Mouse (Mus musculus) granulocyte monocyte progenitor cell, adult 5-6 weeks (primary cell): Measurements from ENCODE around the gene Acbd4. TPM values are rescaled to one million over a fixed set of nuclear protein-coding genes. Genes with fewer than 3 reads are reported as not detected.
A peak's percentile ranks its signal among the peaks of the same experiment; 100 is the strongest.

Experiments used
- ATAC-seq: replicated peaks from 2 replicates; pipeline ENCODE4 v1.8.0; 2016; ENCODE audit warnings: mild to moderate bottlenecking, moderate TSS enrichment, inconsistent platforms; ENCODE audit not compliant: poor library complexity, severe bottlenecking
- total RNA-seq, 2 experiments: library from RNA; stranded (forward) in 1 of 2; stranded (reverse) in 1 of 2; fragments of 200-712, 200-1000 nt in 1 of 2; fragments of >200 nt in 1 of 2; fragmentation: Nextera tagmentation in 1 of 2; gene quantifications; 2 replicates each; pipeline ENCODE4 v1.2.3; 2014 to 2017

Gene Acbd4
- total RNA-seq, 2 experiments from 2014 or later: 9.6 to 10.7 TPM

DNA sequence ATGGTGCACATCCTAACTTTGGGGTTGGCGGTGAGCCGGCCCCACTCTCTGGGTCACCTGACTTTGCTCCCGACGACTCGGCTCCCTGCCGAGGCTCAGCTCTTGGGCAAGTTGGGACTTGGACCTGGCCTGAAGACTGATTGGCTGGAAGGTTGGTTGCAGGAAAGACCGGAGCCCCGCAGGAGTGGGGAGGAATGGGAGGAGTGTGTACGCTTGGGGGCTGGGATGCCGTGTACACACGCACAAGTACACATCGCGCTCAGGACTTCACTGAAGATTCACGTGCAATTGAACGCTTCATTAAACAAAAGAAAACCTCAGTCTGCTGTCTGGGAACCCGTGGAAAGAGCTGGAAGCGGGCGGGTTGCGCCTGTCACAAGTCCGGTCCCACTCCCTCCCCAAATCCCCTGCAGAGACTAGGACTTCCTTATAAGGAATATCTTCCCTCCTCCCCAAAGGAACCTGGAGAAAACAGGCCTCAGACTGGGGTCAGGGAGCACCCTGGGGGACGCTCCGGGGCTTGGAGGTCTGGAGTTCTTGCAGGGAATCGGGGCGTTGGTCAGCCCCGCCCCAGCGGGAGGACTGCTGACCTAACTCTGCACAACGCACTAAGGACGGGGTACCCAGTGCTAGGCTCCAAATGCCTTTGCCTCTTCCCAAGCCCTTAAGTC, 10.5 kb downstream of the Acbd4 start:
- ATAC-seq: no peak

DNA sequence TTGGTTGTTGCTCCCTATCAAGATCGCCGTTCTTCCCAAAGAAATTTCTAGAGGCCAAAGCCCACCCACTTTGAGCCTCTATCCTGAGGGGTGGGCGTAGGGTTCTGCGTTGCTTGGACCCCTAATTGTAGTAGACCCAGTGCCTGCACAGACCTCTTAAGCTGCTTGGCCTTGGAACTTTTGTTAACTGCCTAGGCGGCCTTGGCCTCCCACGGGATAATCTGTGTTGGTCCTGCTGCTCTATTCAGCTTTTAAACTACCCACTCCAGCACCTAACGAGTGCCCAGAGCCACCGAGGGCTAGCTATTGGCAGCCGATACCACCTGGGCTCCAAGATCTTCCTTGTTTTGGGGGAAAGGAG, 11.1 kb downstream of the Acbd4 start:
- no peak for ATAC-seq

- ATAC-seq: no peak
Measured at GRCm38 (mm10) chr11:103113005-103113404, 11.5 kb downstream of the Acbd4 start.

DNA sequence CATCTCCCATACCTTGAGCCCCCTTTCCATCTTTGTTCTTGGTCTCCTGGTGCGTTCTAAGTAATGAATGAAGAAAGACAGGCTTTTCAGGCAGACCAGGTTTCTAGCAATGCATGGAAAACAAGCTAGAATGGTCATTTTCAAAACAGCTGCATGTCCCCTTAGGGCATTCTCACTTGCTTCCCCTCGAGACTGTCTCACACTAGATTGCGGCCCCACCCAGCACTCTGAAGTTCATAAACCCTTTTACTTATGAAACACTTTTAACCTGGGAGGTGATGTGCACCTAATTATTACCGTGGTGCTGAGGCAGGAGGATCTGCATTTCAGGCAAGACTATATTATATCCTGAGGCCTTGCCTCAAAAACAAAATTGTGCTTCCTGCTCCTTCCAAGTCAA, 12.3 kb downstream of the Acbd4 start:
- no peak for ATAC-seq

DNA sequence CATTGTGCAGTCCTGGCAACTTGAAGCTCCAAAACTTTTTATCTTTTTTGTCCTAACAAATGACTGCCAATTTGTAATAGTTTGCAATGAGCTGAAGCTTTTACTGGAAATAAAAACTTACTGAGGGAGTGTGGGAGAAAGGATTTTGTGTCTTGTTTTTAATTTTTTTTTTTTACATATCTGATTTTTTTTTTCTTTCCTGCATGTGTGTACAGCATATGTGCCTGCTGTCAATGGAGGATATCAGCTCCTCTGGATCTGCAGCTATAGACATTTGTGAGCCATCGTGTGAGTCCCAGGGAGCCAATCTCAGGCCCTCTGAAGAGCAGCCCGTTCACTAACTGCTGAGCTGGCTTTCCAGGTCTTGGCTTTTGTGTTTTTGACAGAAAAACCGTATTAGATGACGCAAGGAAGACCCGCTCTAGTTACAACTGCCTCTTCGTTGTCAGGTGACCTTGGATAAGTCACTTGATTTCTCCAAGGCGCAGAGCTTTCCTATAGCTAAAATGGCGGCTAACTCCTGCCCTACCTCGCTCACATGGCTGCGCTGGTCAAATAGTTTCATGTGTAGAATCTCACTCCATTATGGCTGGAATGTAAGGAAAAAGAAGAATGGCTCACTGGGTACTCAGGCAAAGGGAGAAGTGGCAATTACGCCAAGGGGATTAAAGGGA, 12.9 kb downstream of the Acbd4 start:
- no peak for ATAC-seq

DNA sequence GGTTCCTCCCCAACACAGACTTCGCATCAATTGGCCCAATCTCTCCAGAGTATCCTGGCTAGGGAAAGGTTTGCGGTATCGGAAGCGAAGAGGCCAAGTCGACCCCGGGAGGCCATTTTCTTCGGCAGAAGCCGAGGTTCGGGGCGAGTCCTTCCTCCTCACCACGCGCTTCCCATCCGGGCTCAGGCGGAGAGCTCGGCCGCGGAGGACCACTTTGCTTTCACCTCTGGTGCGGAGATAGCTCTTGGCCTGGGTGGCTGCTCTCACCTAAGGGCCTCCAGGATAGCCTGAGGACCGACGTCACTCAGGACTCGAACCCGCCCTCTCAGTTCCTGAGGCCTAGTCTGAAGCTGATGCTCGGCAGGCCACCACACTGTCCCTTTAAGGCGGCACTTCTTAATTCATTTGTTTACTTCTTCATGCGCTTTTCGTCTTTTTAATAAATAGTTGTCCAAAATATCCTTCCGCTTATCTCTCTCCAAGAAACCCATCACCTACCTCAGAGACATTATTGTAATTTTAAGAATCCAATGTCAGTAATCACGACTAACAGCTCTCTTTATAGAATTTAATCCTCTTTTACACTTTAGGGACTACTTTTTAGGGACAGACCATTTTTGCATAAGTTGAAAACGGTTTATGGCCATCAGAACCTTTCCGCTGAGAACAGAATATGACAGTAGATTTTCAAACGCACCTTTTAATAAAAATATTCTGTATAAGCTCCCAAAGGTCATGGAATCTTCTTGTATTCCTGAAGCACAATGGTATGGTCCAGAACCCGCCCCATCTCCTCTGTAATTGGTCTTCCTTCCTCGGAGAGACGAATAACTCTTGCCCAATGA, 13.9 kb downstream of the Acbd4 start:
- peak; percentile 38 for ATAC-seq

DNA sequence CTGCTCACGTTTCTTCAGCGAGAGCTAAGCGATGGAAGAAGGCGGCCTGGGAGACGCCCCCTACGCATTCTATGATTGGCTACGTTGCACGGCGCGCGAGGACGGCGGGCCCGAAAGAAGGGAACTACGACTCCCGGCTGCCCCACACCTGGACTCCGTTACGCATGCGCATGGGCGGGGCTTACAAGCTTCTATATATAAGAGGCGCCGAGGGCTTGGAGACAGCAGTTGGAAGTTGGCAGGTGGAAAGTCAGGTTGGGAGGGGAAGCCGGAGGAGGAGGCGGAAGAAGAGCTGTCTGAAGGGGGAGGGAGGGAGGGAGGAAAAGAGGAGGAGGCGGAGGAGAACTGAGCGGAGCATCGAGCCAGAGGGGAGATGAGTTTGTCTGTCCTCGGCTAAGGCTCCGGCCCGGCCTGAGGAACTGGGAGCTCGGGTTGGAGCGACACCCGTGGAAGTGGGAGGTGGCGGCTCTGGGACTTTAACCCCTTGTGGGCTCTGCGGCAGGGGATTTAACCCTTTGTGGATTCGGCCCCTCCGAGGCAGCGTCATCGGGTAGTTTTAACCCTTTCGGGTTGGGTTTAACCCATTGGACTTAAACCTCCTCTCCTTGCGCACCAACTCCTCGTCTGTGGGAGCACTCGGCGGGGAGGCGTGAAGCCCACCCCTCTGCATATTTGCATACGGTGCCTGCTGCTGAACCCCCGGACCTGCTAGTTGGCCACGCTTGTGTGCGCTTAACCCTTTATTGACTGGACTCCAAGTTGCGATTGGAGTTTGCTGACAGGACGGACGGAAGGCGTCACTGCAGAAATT, 14.7 kb downstream of the Acbd4 start, which contains the start of gene Hexim1:
Gene Hexim1, plus strand, starts transcription at position 224 of the 811 bp plus-strand sequence.
- ATAC-seq: peak; percentile 76

DNA sequence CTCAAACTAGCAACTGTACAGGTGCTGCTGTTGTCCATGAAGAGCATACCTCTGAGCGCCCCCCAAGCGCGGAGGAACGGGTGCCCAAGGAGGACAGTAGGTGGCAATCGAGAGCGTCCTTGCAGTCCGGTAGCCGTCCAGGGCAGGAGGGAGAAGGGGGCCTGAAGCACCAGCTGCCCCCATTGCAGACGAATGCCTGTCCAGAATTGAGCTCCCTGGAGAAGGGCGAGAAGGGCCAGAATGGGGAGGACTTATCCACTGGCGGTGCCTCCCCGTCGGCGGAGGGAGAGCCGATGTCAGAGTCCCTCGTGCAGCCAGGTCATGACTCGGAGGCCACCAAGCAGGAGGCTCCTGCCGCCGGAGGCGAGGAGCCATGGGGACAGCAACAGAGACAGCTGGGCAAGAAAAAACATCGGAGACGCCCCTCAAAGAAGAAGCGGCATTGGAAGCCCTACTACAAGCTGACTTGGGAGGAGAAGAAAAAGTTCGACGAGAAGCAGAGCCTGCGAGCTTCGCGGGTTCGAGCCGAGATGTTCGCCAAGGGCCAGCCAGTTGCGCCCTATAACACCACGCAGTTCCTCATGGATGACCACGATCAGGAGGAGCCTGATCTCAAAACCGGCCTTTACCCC, 15.6 kb downstream of the Acbd4 start:
- peak; percentile 27 for ATAC-seq

GRCm38 (mm10) chr11:103117591-103118009, 16.1 kb downstream of the Acbd4 start:
- ATAC-seq: no peak

- ATAC-seq: no peak
Measured at GRCm38 (mm10) chr11:103118866-103119265, 17.4 kb downstream of the Acbd4 start.

DNA sequence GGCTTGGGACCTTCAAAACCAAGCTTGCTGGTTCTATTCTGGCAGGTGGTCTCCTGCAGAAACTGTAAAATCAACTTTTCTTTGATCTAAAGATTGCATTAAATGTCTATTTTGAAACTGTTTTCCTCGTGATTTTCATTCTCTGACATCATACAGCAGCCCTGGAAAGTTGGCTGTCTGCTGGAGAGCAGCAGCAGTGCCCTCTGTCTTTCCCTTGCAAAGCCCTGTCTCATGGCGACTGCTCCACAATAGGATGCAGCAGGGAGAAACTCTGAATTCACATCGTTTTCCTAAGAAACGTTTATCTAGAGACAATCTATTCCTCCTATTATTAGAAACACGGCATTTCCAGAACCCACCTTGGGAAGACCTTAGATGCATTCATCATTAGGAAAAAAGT, 18.1 kb downstream of the Acbd4 start:
- no peak for ATAC-seq

DNA sequence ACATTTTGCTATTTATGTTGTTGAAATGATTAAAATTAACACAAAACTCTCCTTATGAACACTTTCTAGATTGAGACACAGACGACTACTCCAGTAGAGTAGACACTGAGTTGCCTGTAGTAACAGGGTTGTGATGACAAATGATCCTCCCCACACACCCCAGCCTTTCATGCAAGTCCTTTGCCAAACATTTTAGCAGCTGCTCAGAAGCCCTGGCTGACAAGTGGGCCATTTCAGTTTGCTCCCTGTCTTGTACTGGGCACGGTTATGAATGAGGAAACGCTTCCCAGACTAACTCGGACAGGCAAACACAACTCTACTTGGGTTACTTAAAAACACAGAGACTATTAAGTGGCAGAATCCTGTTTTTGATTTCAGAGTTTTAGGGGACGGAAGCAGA, 18.8 kb downstream of the Acbd4 start:
- ATAC-seq: no peak

GRCm38 (mm10) chr11:103131701-103132575, 30.5 kb downstream of the Acbd4 start, which contains the start of gene Hexim2:
Hexim2 (plus strand) TSS chr11:103132429.
- ATAC-seq: peak; percentile 25

- peak; percentile 88 for ATAC-seq
Measured at GRCm38 (mm10) chr11:103132576-103133455, 31.3 kb downstream of the Acbd4 start.

DNA sequence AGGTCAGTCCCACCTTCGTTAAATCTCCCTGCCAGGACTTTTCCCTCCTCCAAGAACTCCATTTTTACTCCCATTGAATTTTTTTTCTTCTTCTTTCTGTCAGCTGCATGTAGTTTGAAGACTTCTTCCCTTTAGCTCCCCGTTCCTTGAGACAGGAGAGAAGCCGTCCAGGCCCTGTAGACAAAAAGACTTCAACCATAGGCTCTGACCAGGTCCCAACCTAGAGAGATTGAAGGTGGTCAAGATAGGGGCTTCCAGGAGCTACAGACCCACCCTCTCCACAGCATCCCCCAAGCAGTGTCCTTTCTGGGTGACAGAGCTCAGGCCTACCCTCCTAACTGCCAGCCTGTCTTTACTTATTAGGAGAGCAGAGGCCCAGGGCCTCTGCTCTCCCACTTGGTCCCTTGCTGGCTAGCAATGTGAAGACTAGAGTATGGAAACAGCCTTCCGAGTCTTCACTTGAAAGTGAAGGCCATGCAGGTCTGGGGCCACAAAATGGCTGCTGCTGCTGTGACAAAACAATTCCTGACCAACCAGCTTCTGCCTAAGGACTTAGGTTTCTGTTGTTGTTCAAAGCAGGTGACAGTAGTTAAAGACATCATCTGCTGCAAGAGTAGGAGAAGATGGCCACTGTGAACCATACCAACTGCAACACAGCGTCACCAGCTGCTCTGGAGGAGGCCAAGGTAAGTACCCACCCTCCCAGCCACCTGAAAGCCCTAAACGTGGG, 32.1 kb downstream of the Acbd4 start:
- no peak for ATAC-seq

DNA sequence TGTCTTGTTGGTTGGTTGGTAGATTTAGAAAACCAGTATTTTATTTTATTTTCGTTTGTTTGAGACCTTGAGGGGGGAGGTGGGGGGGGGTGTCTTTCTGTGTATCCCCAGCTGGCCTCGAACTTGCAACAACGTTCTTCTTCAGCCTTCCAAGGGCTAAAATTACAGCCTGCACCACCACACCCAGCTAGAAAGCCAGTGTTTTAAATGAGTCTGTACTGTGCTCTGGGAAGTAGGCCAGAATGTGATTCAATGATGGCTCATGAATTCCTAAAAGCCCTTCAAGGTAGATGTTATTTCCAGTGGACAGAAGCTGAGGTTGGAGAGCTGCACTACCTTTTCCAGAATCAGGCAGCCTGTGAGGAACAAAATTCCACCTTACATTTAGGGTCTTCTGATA, 32.7 kb downstream of the Acbd4 start:
- ATAC-seq: no peak

DNA sequence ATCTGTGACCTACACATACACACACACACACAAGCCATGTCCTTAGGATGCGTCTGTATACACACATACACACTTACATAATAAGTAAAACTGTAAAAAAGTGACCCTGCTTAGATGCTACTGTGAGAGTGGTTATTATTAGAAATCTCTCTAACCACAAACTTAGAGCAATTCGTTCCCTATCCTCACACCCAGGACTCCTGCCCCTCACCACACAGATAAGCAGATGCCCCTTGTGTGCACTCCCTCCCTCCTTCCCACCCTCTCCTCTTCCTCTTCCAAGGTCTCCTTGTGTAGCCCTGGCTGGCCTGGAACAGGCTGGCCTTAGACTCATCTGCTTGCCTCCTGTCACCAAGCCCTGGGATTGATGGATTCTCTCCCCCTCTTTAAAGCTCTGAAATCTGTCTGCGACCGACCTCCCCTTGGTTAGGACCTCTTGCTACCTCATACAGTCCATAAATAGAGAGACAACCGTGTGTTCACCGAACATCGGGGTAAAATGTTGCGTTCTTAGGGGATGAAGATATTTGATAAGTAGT, 34.6 kb downstream of the Acbd4 start:
- peak; percentile 15; the same call in 1 of the 2 replicates for ATAC-seq
